Mouse (Mus musculus) layer of hippocampus, postnatal 14 days (tissue): ENCODE measurements around the gene Otud7a. TPM values are rescaled to one million over a fixed set of nuclear protein-coding genes. Genes with fewer than 3 reads are reported as not detected.

Experiments
- DNase-seq, 2 experiments: peaks; one replicate each; pipeline ENCODE4 v3.0.0; 2021 to 2022; ENCODE audit warnings: low spot score in 2 of 2, mixed read lengths in 1 of 2
- long read RNA-seq, 2 experiments: library from polyadenylated mRNA; stranded (forward); transcript quantifications; one replicate each; pipeline ENCODE4 v2.0.0; 2021
- total RNA-seq, 2 experiments: library from RNA; stranded (reverse); gene quantifications; 2 replicates each; pipeline ENCODE4 v1.2.3; 2021

Gene Otud7a
- 10 to 100 TPM; 61.8 to 65.4 TPM for total RNA-seq
- long read RNA-seq, experiment 1, partial matches to known transcripts = 13 of 84 reads
- long read RNA-seq, experiment 1, other reads (novel, unspliced or antisense) = 71 of 84 reads
- long read RNA-seq, experiment 2, partial matches to known transcripts = 12 of 82 reads
- long read RNA-seq, experiment 2, other reads (novel, unspliced or antisense) = 70 of 82 reads

GRCm38 (mm10) chr7:63444484-63445345, at the start of gene Otud7a:
Gene Otud7a (plus strand): TSS chr7:63444751.
- DNase-seq = peak; percentile 90

- DNase-seq = peak in 1 of 2 experiments; percentile 6
Measured at GRCm38 (mm10) chr7:63405988-63406387, 38.6 kb upstream of the Otud7a start.

GRCm38 (mm10) chr7:63445346-63445700, 772 bp downstream of the Otud7a start:
- peak; percentile 25 to 43 for DNase-seq

- DNase-seq = no peak
Measured at GRCm38 (mm10) chr7:63446951-63447350, 2.4 kb downstream of the Otud7a start.

GRCm38 (mm10) chr7:63455228-63455627, 10.7 kb downstream of the Otud7a start:
- no peak for DNase-seq

- DNase-seq = no peak
Measured at GRCm38 (mm10) chr7:63462234-63462633, 17.7 kb downstream of the Otud7a start.

- peak in 1 of 2 experiments; percentile 34 for DNase-seq
Measured at GRCm38 (mm10) chr7:63462684-63463083, 18.1 kb downstream of the Otud7a start.

- DNase-seq = no peak
Measured at GRCm38 (mm10) chr7:63466729-63467128, 22.2 kb downstream of the Otud7a start.

GRCm38 (mm10) chr7:63468258-63468657, 23.7 kb downstream of the Otud7a start:
- DNase-seq = no peak

- no peak for DNase-seq
Measured at GRCm38 (mm10) chr7:63483091-63483490, 38.5 kb downstream of the Otud7a start.

GRCm38 (mm10) chr7:63497051-63497547, 52.5 kb downstream of the Otud7a start:
- DNase-seq = no peak

- no peak for DNase-seq
Measured at GRCm38 (mm10) chr7:63504202-63504601, 59.7 kb downstream of the Otud7a start.

- DNase-seq = no peak
Measured at GRCm38 (mm10) chr7:63508079-63508478, 63.5 kb downstream of the Otud7a start.

GRCm38 (mm10) chr7:63509825-63510224, 65.3 kb downstream of the Otud7a start:
- DNase-seq = no peak

GRCm38 (mm10) chr7:63511458-63511857, 66.9 kb downstream of the Otud7a start:
- DNase-seq = no peak

GRCm38 (mm10) chr7:63512561-63512960, 68.0 kb downstream of the Otud7a start:
- peak in 1 of 2 experiments; percentile 31 for DNase-seq

- no peak for DNase-seq
Measured at GRCm38 (mm10) chr7:63516141-63516895, 71.8 kb downstream of the Otud7a start.

- DNase-seq = no peak
Measured at GRCm38 (mm10) chr7:63520299-63520698, 75.7 kb downstream of the Otud7a start.

GRCm38 (mm10) chr7:63522403-63522802, 77.9 kb downstream of the Otud7a start:
- DNase-seq = no peak

- DNase-seq = no peak
Measured at GRCm38 (mm10) chr7:63523051-63523450, 78.5 kb downstream of the Otud7a start.

GRCm38 (mm10) chr7:63540293-63540692, 95.7 kb downstream of the Otud7a start:
- DNase-seq = no peak

GRCm38 (mm10) chr7:63554457-63554856, 109.9 kb downstream of the Otud7a start:
- peak in 1 of 2 experiments; percentile 22 for DNase-seq
